Mouse (Mus musculus) embryonic facial prominence, embryonic 10.5 days (tissue): ENCODE results near the gene Cdh4. TPM values are rescaled to one million over a fixed set of nuclear protein-coding genes. Genes with fewer than 3 reads are reported as not detected.

Experiments
- DNase-seq: peaks from one replicate; pipeline ENCODE4 v3.0.0-alpha.2; 2017; ENCODE audit warnings: low spot score
- H3K27ac ChIP-seq: fragments of 300-500 bp; sonication (generic); replicated peaks from 2 replicates; pipeline ENCODE4 v1.5.1; 2016; ENCODE audit warnings: mild to moderate bottlenecking
- H3K27me3 ChIP-seq: fragments of 300-500 bp; sonication (generic); replicated peaks from 2 replicates; pipeline ENCODE4 v1.6.1; 2016; ENCODE audit warnings: low read depth, mild to moderate bottlenecking; ENCODE audit not compliant: poor library complexity, severe bottlenecking
- H3K36me3 ChIP-seq: fragments of 300-500 bp; sonication (generic); replicated peaks from 2 replicates; pipeline ENCODE4 v1.6.1; 2016; ENCODE audit warnings: mild to moderate bottlenecking, moderate library complexity
- H3K4me1 ChIP-seq: fragments of 300-500 bp; sonication (generic); 2 replicates; pipeline ENCODE4 v1.6.1; 2016
- H3K4me3 ChIP-seq: fragments of 300-500 bp; sonication (generic); 2 replicates; pipeline ENCODE4 v1.5.1; 2016; ENCODE audit warnings: mild to moderate bottlenecking, moderate library complexity
- H3K9me3 ChIP-seq: fragments of 300-500 bp; sonication (generic); 2 replicates; pipeline ENCODE4 v1.6.1; 2016; ENCODE audit warnings: mild to moderate bottlenecking
- WGBS: fragments of 180-500 bp; shearing (Covaris S2); methylation state at CpG from one replicate; pipeline ENCODE4 v1.1.7; 2016; 5-methylcytosine and 5-hydroxymethylcytosine counted together
- polyA plus RNA-seq: library from polyadenylated mRNA; unstranded; fragments of >200 nt; fragmentation: Nextera tagmentation; extraction: Ambion mirVana; gene quantifications from 2 replicates; pipeline ENCODE4 v1.2.1, GENCODE M21; 2016

The Cdh4 gene
- polyA plus RNA-seq, 1 experiment from 2014 or later: 2.9 TPM

GRCm38 (mm10) chr2:179481363-179481762 is 39.1 kb downstream of the Cdh4 start:
- 90% methylated on average over 10 of the region's 10 CpGs for WGBS
- no peak for DNase-seq
- Histone ChIP-seq H3K36me3 (no peaks in the 10 kb centered on the region), H3K4me3 (no peak overlapping the region), H3K27ac (no peak overlapping the region), H3K9me3 (no peaks in the 10 kb centered on the region), H3K27me3 (no peaks in the 10 kb centered on the region), H3K4me1 (peaks cover 9% of the 10 kb centered on the region)

GRCm38 (mm10) chr2:179488526-179489139 is 46.4 kb downstream of the Cdh4 start:
- Histone ChIP-seq H3K27me3 (no peaks in the 10 kb centered on the region), H3K9me3 (no peaks in the 10 kb centered on the region), H3K27ac (no peak overlapping the region), H3K36me3 (no peaks in the 10 kb centered on the region), H3K4me3 (no peak overlapping the region), H3K4me1 (peaks cover 6% of the 10 kb centered on the region; the same call in 1 of the 2 replicates)
- DNase-seq: no peak
- WGBS: 85% methylated on average over 21 of the region's 21 CpGs

GRCm38 (mm10) chr2:179491891-179492290 is 49.7 kb downstream of the Cdh4 start:
- Histone ChIP-seq H3K36me3 (no peaks in the 10 kb centered on the region), H3K27ac (no peak overlapping the region), H3K4me3 (no peak overlapping the region), H3K9me3 (no peaks in the 10 kb centered on the region), H3K4me1 (peaks cover 17% of the 10 kb centered on the region; the same call in 1 of the 2 replicates), H3K27me3 (no peaks in the 10 kb centered on the region)
- 66% methylated on average over 11 of the region's 11 CpGs for WGBS
- no peak for DNase-seq

GRCm38 (mm10) chr2:179494276-179494675 is 52.0 kb downstream of the Cdh4 start:
- Histone ChIP-seq H3K9me3 (no peaks in the 10 kb centered on the region), H3K27ac (no peak overlapping the region), H3K27me3 (no peaks in the 10 kb centered on the region), H3K36me3 (no peaks in the 10 kb centered on the region), H3K4me1 (peaks cover 11% of the 10 kb centered on the region; the same call in 1 of the 2 replicates), H3K4me3 (no peak overlapping the region)
- WGBS: 96% methylated on average over 1 of the region's 1 CpGs
- no peak for DNase-seq

GRCm38 (mm10) chr2:179510439-179510838 is 68.2 kb downstream of the Cdh4 start:
- peaks cover 8% of the 10 kb centered on the region for H3K4me1 ChIP-seq
- no peak overlapping the region for H3K27ac ChIP-seq
- DNase-seq: no peak
- no peaks in the 10 kb centered on the region for H3K36me3 ChIP-seq
- 93% methylated on average over 16 of the region's 16 CpGs for WGBS
- H3K9me3 ChIP-seq: no peaks in the 10 kb centered on the region
- no peaks in the 10 kb centered on the region for H3K27me3 ChIP-seq
- no peak overlapping the region for H3K4me3 ChIP-seq

GRCm38 (mm10) chr2:179516559-179516958 is 74.3 kb downstream of the Cdh4 start:
- Histone ChIP-seq H3K9me3 (no peaks in the 10 kb centered on the region), H3K36me3 (no peaks in the 10 kb centered on the region), H3K27ac (no peak overlapping the region), H3K27me3 (no peaks in the 10 kb centered on the region; the same call in 1 of the 2 replicates), H3K4me3 (no peak overlapping the region), H3K4me1 (peaks cover 32% of the 10 kb centered on the region)
- 91% methylated on average over 9 of the region's 9 CpGs for WGBS
- DNase-seq: no peak

GRCm38 (mm10) chr2:179518456-179519032 is 76.3 kb downstream of the Cdh4 start:
- Histone ChIP-seq H3K27ac (no peak overlapping the region), H3K4me1 (peaks cover 41% of the 10 kb centered on the region), H3K9me3 (no peaks in the 10 kb centered on the region), H3K4me3 (no peak overlapping the region), H3K36me3 (no peaks in the 10 kb centered on the region), H3K27me3 (peaks cover 7% of the 10 kb centered on the region)
- 48% methylated on average over 14 of the region's 14 CpGs for WGBS
- DNase-seq: no peak

- Histone ChIP-seq H3K27ac (no peak overlapping the region), H3K4me1 (peaks cover 41% of the 10 kb centered on the region), H3K4me3 (no peak overlapping the region), H3K36me3 (no peaks in the 10 kb centered on the region), H3K27me3 (peaks cover 7% of the 10 kb centered on the region), H3K9me3 (no peaks in the 10 kb centered on the region)
- 88% methylated on average over 7 of the region's 7 CpGs for WGBS
- no peak for DNase-seq
Observed at GRCm38 (mm10) chr2:179519161-179519560, 76.9 kb downstream of the Cdh4 start.

GRCm38 (mm10) chr2:179519931-179520330 is 77.7 kb downstream of the Cdh4 start:
- no peak overlapping the region for H3K27ac ChIP-seq
- WGBS: 54% methylated on average over 7 of the region's 7 CpGs
- H3K27me3 ChIP-seq: peaks cover 7% of the 10 kb centered on the region
- H3K9me3 ChIP-seq: no peaks in the 10 kb centered on the region
- peaks cover 41% of the 10 kb centered on the region for H3K4me1 ChIP-seq
- DNase-seq: no peak
- no peaks in the 10 kb centered on the region for H3K36me3 ChIP-seq
- H3K4me3 ChIP-seq: no peak overlapping the region

GRCm38 (mm10) chr2:179520941-179521340 is 78.7 kb downstream of the Cdh4 start:
- WGBS: 77% methylated on average over 6 of the region's 6 CpGs
- H3K27ac ChIP-seq: no peak overlapping the region
- H3K4me1 ChIP-seq: peaks cover 41% of the 10 kb centered on the region
- DNase-seq: no peak
- peaks cover 7% of the 10 kb centered on the region for H3K27me3 ChIP-seq
- H3K36me3 ChIP-seq: no peaks in the 10 kb centered on the region
- no peak overlapping the region for H3K4me3 ChIP-seq
- no peaks in the 10 kb centered on the region for H3K9me3 ChIP-seq

- DNase-seq: no peak
- no peaks in the 10 kb centered on the region for H3K36me3 ChIP-seq
- no peak overlapping the region for H3K4me3 ChIP-seq
- H3K4me1 ChIP-seq: peaks cover 43% of the 10 kb centered on the region
- H3K9me3 ChIP-seq: no peaks in the 10 kb centered on the region
- 51% methylated on average over 5 of the region's 5 CpGs for WGBS
- peaks cover 7% of the 10 kb centered on the region for H3K27me3 ChIP-seq
- H3K27ac ChIP-seq: no peak overlapping the region
Observed at GRCm38 (mm10) chr2:179521444-179521843, 79.2 kb downstream of the Cdh4 start.

- H3K9me3 ChIP-seq: no peaks in the 10 kb centered on the region
- peaks cover 7% of the 10 kb centered on the region for H3K27me3 ChIP-seq
- H3K36me3 ChIP-seq: no peaks in the 10 kb centered on the region
- no peak for DNase-seq
- WGBS: 7% methylated on average over 8 of the region's 8 CpGs
- peak overlapping the region; percentile 30; the same call in 1 of the 2 replicates for H3K27ac ChIP-seq
- peaks cover 47% of the 10 kb centered on the region for H3K4me1 ChIP-seq
- no peak overlapping the region for H3K4me3 ChIP-seq
Observed at GRCm38 (mm10) chr2:179522141-179522540, 79.9 kb downstream of the Cdh4 start.

GRCm38 (mm10) chr2:179526976-179527375 is 84.7 kb downstream of the Cdh4 start:
- H3K27me3 ChIP-seq: peaks cover 7% of the 10 kb centered on the region
- no peaks in the 10 kb centered on the region for H3K36me3 ChIP-seq
- H3K4me3 ChIP-seq: no peak overlapping the region
- no peak for DNase-seq
- no peak overlapping the region for H3K27ac ChIP-seq
- no peaks in the 10 kb centered on the region for H3K9me3 ChIP-seq
- peaks cover 22% of the 10 kb centered on the region for H3K4me1 ChIP-seq
- WGBS: 75% methylated on average over 7 of the region's 7 CpGs
